Mouse (Mus musculus): ENCODE measurements around the gene P4ha1.

- TF ChIP-seq CTCF (IDR thresholded peaks at IDR 0.05; ENCODE audit: borderline replicate concordance, extremely low read depth, insufficient read depth, insufficient read length) (no peak), POLR2A (IDR thresholded peaks at IDR 0.05; ENCODE audit: borderline replicate concordance, extremely low read depth, insufficient read depth, insufficient read length, poor library complexity, severe bottlenecking) (no peak)
Measured at GRCm38 (mm10) chr10:59368729-59369128, 45.6 kb downstream of the P4ha1 start.
